ENCODE assay signal across 28 mouse cellular contexts in the genomic region with DNA sequence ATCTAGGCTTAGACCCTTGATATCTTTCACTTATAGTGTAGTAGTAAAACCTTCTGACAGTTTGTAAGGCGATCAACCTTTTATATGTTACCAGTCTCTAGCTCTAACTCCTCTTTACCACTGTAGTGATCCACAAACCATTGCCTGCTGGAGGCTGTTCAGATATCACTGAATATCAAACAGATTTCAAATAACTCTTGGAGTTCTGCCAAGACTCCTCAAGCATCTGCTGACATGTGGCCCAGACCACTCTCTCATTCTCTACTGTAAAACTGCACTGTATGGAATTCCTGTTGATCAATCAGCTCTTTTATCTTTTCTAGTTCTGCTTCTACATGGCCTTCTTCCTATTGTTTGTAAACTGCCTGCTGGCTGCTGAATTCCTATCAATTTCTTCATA.
DNase-seq lines count a peak whose midpoint lies in the region; ATAC-seq and TF ChIP-seq lines count a peak whose summit lies in the region.
"Had no signal": no experiment of that assay in that cellular context is flagged by ENCODE, and none has a peak within 500 bp of the region (broad histone marks: within the 10 kb centered on the region; RNA-seq: fewer than 3 reads in every experiment).

No protein-coding gene starts in this region.

- no peak overlapping the region for H3K27ac ChIP-seq in embryonic facial prominence, embryonic 14.5 days (replicated peaks; ENCODE audit: low read depth, low read length)
- H3K27ac ChIP-seq in embryonic facial prominence, embryonic 10.5 days (replicated peaks), result no peak overlapping the region
- H3K27ac ChIP-seq in hindbrain, embryonic 14.5 days, result no peak overlapping the region
- H3K27ac ChIP-seq in hindbrain, embryonic 16.5 days (ENCODE audit: low read depth, low read length), result no peak overlapping the region
- no peak overlapping the region for H3K27ac ChIP-seq in limb, embryonic 14.5 days (replicated peaks; ENCODE audit: low read depth, low read length)
- H3K27ac ChIP-seq in limb, embryonic 10.5 days, result no peak overlapping the region
- no peak overlapping the region for H3K27ac ChIP-seq in midbrain, postnatal 0 days (ENCODE audit: low read depth, low read length)
- H3K27ac ChIP-seq in midbrain, embryonic 16.5 days (ENCODE audit: low read length), result no peak overlapping the region
- H3K27ac ChIP-seq: embryonic facial prominence, embryonic 12.5 days; forebrain, embryonic 12.5 days; heart, adult 2 months; heart, embryonic 10.5 days; heart, embryonic 13.5 days; hindbrain, embryonic 13.5 days had no signal

- TF ChIP-seq CTCF in midbrain, postnatal 0 days (IDR thresholded peaks at IDR 0.05), result no peak

- H3K9ac ChIP-seq in embryonic facial prominence, embryonic 14.5 days (ENCODE audit: low read depth, low read length), result no peak overlapping the region
- H3K9ac ChIP-seq in hindbrain, embryonic 14.5 days, result no peak overlapping the region
- no peak overlapping the region for H3K9ac ChIP-seq in hindbrain, embryonic 16.5 days (ENCODE audit: low read depth, low read length)
- H3K9ac ChIP-seq in limb, embryonic 14.5 days (ENCODE audit: low read depth, low read length, severe bottlenecking), result no peak overlapping the region
- H3K9ac ChIP-seq in midbrain, postnatal 0 days (replicated peaks; ENCODE audit: low read length, poor library complexity, severe bottlenecking), result no peak overlapping the region
- H3K9ac ChIP-seq in midbrain, embryonic 16.5 days (ENCODE audit: low read depth, low read length), result no peak overlapping the region
- H3K9ac ChIP-seq: embryonic facial prominence, embryonic 12.5 days; forebrain, embryonic 12.5 days; heart, embryonic 13.5 days; hindbrain, embryonic 13.5 days had no signal

- H3K4me1 ChIP-seq in embryonic facial prominence, embryonic 14.5 days (ENCODE audit: control insufficient read depth, insufficient read depth, low read length), result no peaks in the 10 kb centered on the region
- no peaks in the 10 kb centered on the region for H3K4me1 ChIP-seq in embryonic facial prominence, embryonic 10.5 days
- no peaks in the 10 kb centered on the region for H3K4me1 ChIP-seq in hindbrain, embryonic 14.5 days (replicated peaks; ENCODE audit: control insufficient read depth, insufficient read depth, low read length)
- H3K4me1 ChIP-seq in hindbrain, embryonic 16.5 days (ENCODE audit: control insufficient read depth, insufficient read depth, low read depth, low read length), result no peaks in the 10 kb centered on the region
- no peaks in the 10 kb centered on the region for H3K4me1 ChIP-seq in limb, embryonic 14.5 days (ENCODE audit: control insufficient read depth, insufficient read depth, low read length)
- H3K4me1 ChIP-seq in limb, embryonic 10.5 days, result no peaks in the 10 kb centered on the region
- H3K4me1 ChIP-seq in midbrain, postnatal 0 days (ENCODE audit: insufficient read depth, low read length), result no peaks in the 10 kb centered on the region
- no peaks in the 10 kb centered on the region for H3K4me1 ChIP-seq in midbrain, embryonic 16.5 days (ENCODE audit: control insufficient read depth, insufficient read depth, low read length)
- H3K4me1 ChIP-seq: embryonic facial prominence, embryonic 12.5 days; forebrain, embryonic 12.5 days; heart, embryonic 10.5 days; heart, embryonic 13.5 days; hindbrain, embryonic 13.5 days had no signal

- ATAC-seq in embryonic facial prominence, embryonic 14.5 days (ENCODE audit: low read depth), result no peak
- ATAC-seq in hindbrain, embryonic 14.5 days (ENCODE audit: low FRiP score), result no peak
- no peak for ATAC-seq in hindbrain, embryonic 16.5 days
- no peak for ATAC-seq in limb, embryonic 14.5 days (ENCODE audit: low FRiP score, low read depth)
- ATAC-seq in midbrain, postnatal 0 days (ENCODE audit: low FRiP score), result no peak
- ATAC-seq in midbrain, embryonic 16.5 days, result no peak
- ATAC-seq: inflammation-experienced regulatory T-cells, adult 6 months; intestine, embryonic 16.5 days; Patski had no signal

- 67% methylated on average over 1 of the region's 1 CpGs for WGBS in embryonic facial prominence, embryonic 14.5 days
- WGBS in embryonic facial prominence, embryonic 10.5 days, result 81% methylated on average over 1 of the region's 1 CpGs
- WGBS in hindbrain, embryonic 14.5 days, result 83% methylated on average over 1 of the region's 1 CpGs
- WGBS in hindbrain, embryonic 16.5 days, result 71% methylated on average over 1 of the region's 1 CpGs
- WGBS in limb, embryonic 14.5 days, result 70% methylated on average over 1 of the region's 1 CpGs
- whole genome bisulfite sequencing in limb, embryonic 10.5 days, result 78% methylated on average over 1 of the region's 1 CpGs
- 81% methylated on average over 1 of the region's 1 CpGs for WGBS in midbrain, postnatal 0 days
- WGBS in midbrain, embryonic 16.5 days, result 79% methylated on average over 1 of the region's 1 CpGs

- no peaks in the 10 kb centered on the region for H3K36me3 ChIP-seq in embryonic facial prominence, embryonic 14.5 days (ENCODE audit: control insufficient read depth, insufficient read depth, low read length)
- no peaks in the 10 kb centered on the region for H3K36me3 ChIP-seq in embryonic facial prominence, embryonic 10.5 days (replicated peaks)
- H3K36me3 ChIP-seq in hindbrain, embryonic 14.5 days (replicated peaks; ENCODE audit: control insufficient read depth, insufficient read depth), result no peaks in the 10 kb centered on the region
- H3K36me3 ChIP-seq in hindbrain, embryonic 16.5 days (ENCODE audit: control insufficient read depth, insufficient read depth, low read length), result no peaks in the 10 kb centered on the region
- H3K36me3 ChIP-seq in limb, embryonic 14.5 days (ENCODE audit: control insufficient read depth, insufficient read depth, low read length), result no peaks in the 10 kb centered on the region
- H3K36me3 ChIP-seq in limb, embryonic 10.5 days, result no peaks in the 10 kb centered on the region
- H3K36me3 ChIP-seq in midbrain, postnatal 0 days (ENCODE audit: insufficient read depth, low read length), result no peaks in the 10 kb centered on the region
- no peaks in the 10 kb centered on the region for H3K36me3 ChIP-seq in midbrain, embryonic 16.5 days (ENCODE audit: control insufficient read depth, insufficient read depth, low read length)
- H3K36me3 ChIP-seq: embryonic facial prominence, embryonic 12.5 days; forebrain, embryonic 12.5 days; heart, embryonic 10.5 days; heart, embryonic 13.5 days; hindbrain, embryonic 13.5 days had no signal

- no peak overlapping the region for H3K4me2 ChIP-seq in embryonic facial prominence, embryonic 14.5 days (ENCODE audit: low read depth, low read length)
- H3K4me2 ChIP-seq in hindbrain, embryonic 14.5 days (replicated peaks), result no peak overlapping the region
- no peak overlapping the region for H3K4me2 ChIP-seq in hindbrain, embryonic 16.5 days (ENCODE audit: low read length)
- no peak overlapping the region for H3K4me2 ChIP-seq in limb, embryonic 14.5 days (replicated peaks; ENCODE audit: low read depth, low read length, severe bottlenecking)
- no peak overlapping the region for H3K4me2 ChIP-seq in midbrain, postnatal 0 days (ENCODE audit: low read depth, low read length, poor library complexity, severe bottlenecking)
- H3K4me2 ChIP-seq in midbrain, embryonic 16.5 days (ENCODE audit: low read length), result no peak overlapping the region
- H3K4me2 ChIP-seq: embryonic facial prominence, embryonic 12.5 days; forebrain, embryonic 12.5 days; heart, embryonic 13.5 days; hindbrain, embryonic 13.5 days had no signal

- H3K27me3 ChIP-seq in embryonic facial prominence, embryonic 14.5 days (replicated peaks; ENCODE audit: control insufficient read depth, insufficient read depth, low read length), result no peaks in the 10 kb centered on the region
- no peaks in the 10 kb centered on the region for H3K27me3 ChIP-seq in embryonic facial prominence, embryonic 10.5 days (replicated peaks; ENCODE audit: low read depth, poor library complexity, severe bottlenecking)
- no peaks in the 10 kb centered on the region for H3K27me3 ChIP-seq in hindbrain, embryonic 14.5 days (ENCODE audit: control insufficient read depth, insufficient read depth, low read length)
- H3K27me3 ChIP-seq in hindbrain, embryonic 16.5 days (replicated peaks; ENCODE audit: control insufficient read depth, insufficient read depth, low read length), result no peaks in the 10 kb centered on the region
- H3K27me3 ChIP-seq in limb, embryonic 14.5 days (ENCODE audit: control insufficient read depth, insufficient read depth, low read length), result no peaks in the 10 kb centered on the region
- H3K27me3 ChIP-seq in limb, embryonic 10.5 days (ENCODE audit: low read depth, poor library complexity, severe bottlenecking), result no peaks in the 10 kb centered on the region
- H3K27me3 ChIP-seq in midbrain, postnatal 0 days (ENCODE audit: insufficient read depth, low read length), result no peaks in the 10 kb centered on the region
- no peaks in the 10 kb centered on the region for H3K27me3 ChIP-seq in midbrain, embryonic 16.5 days (ENCODE audit: control insufficient read depth, insufficient read depth, low read depth, low read length)
- H3K27me3 ChIP-seq: embryonic facial prominence, embryonic 12.5 days; forebrain, embryonic 12.5 days; heart, embryonic 13.5 days; hindbrain, embryonic 13.5 days; Patski had no signal

- peak; percentile 40 for DNase-seq in embryonic facial prominence, embryonic 14.5 days (ENCODE audit: low spot score)
- no peak for DNase-seq in embryonic facial prominence, embryonic 10.5 days (ENCODE audit: low spot score)
- DNase-seq in hindbrain, embryonic 14.5 days (ENCODE audit: low spot score), result peak; percentile 27
- peak; percentile 11 for DNase-seq in limb, embryonic 14.5 days (ENCODE audit: low spot score)
- no peak for DNase-seq in limb, embryonic 10.5 days (ENCODE audit: low spot score)
- DNase-seq in midbrain, postnatal 0 days (ENCODE audit: low spot score), result peak; percentile 49
- DNase-seq: adrenal gland, postnatal 10 days; adrenal gland, postnatal 36 days; cerebellum, adult 11-12 months; cerebellum, adult 8-10 months; cerebellum, postnatal 14 days; gastrocnemius, postnatal 10 days; gastrocnemius, postnatal 36 days; heart, adult 2 months; heart, postnatal 14 days; heart, postnatal 4 days; kidney, adult 18-20 months had no signal

- no peak overlapping the region for H3K4me3 ChIP-seq in embryonic facial prominence, embryonic 14.5 days (ENCODE audit: low read depth, low read length)
- H3K4me3 ChIP-seq in embryonic facial prominence, embryonic 10.5 days, result no peak overlapping the region
- H3K4me3 ChIP-seq in hindbrain, embryonic 14.5 days (replicated peaks; ENCODE audit: low read length), result no peak overlapping the region
- H3K4me3 ChIP-seq in hindbrain, embryonic 16.5 days (ENCODE audit: low read length), result no peak overlapping the region
- H3K4me3 ChIP-seq in limb, embryonic 14.5 days (replicated peaks; ENCODE audit: low read length), result no peak overlapping the region
- H3K4me3 ChIP-seq in limb, embryonic 10.5 days, result no peak overlapping the region
- H3K4me3 ChIP-seq in midbrain, postnatal 0 days (ENCODE audit: low read depth, low read length), result no peak overlapping the region
- no peak overlapping the region for H3K4me3 ChIP-seq in midbrain, embryonic 16.5 days (ENCODE audit: low read depth, low read length)
- H3K4me3 ChIP-seq: embryonic facial prominence, embryonic 12.5 days; erythroblast, embryonic 14.5 days; forebrain, embryonic 12.5 days; heart, adult 2 months; heart, embryonic 10.5 days; heart, embryonic 13.5 days; hindbrain, embryonic 13.5 days had no signal

- no peaks in the 10 kb centered on the region for H3K9me3 ChIP-seq in embryonic facial prominence, embryonic 14.5 days (ENCODE audit: control insufficient read depth, low read length)
- H3K9me3 ChIP-seq in embryonic facial prominence, embryonic 10.5 days, result no peaks in the 10 kb centered on the region
- no peaks in the 10 kb centered on the region for H3K9me3 ChIP-seq in hindbrain, embryonic 14.5 days (ENCODE audit: control insufficient read depth, low read length)
- no peaks in the 10 kb centered on the region for H3K9me3 ChIP-seq in hindbrain, embryonic 16.5 days (ENCODE audit: control insufficient read depth, low read length)
- H3K9me3 ChIP-seq in limb, embryonic 14.5 days (ENCODE audit: control insufficient read depth, low read length), result no peaks in the 10 kb centered on the region
- no peaks in the 10 kb centered on the region for H3K9me3 ChIP-seq in limb, embryonic 10.5 days (replicated peaks)
- no peaks in the 10 kb centered on the region for H3K9me3 ChIP-seq in midbrain, postnatal 0 days (ENCODE audit: low read length)
- no peaks in the 10 kb centered on the region for H3K9me3 ChIP-seq in midbrain, embryonic 16.5 days (replicated peaks; ENCODE audit: control insufficient read depth, low read length, poor library complexity, severe bottlenecking)
- H3K9me3 ChIP-seq: embryonic facial prominence, embryonic 12.5 days; forebrain, embryonic 12.5 days; heart, embryonic 10.5 days; heart, embryonic 13.5 days; hindbrain, embryonic 13.5 days had no signal

- no peak for TF ChIP-seq POLR2A in limb, embryonic 14.5 days (IDR thresholded peaks at IDR 0.05; ENCODE audit: borderline replicate concordance, extremely low read depth, insufficient read depth, insufficient read length)

Comparison
In these comparisons a context has a peak if more than half of its experiments do, and no peak if none do; other contexts are left out.
1. DNase-seq: peak in embryonic facial prominence, embryonic 14.5 days (single experiment), hindbrain, embryonic 14.5 days (single experiment), limb, embryonic 14.5 days (single experiment) and midbrain, postnatal 0 days (single experiment); none in embryonic facial prominence, embryonic 10.5 days (single experiment) and limb, embryonic 10.5 days (single experiment).